Mouse (Mus musculus): Measurements from ENCODE around the gene Aldh3a1.

Gene Aldh3a1

DNA sequence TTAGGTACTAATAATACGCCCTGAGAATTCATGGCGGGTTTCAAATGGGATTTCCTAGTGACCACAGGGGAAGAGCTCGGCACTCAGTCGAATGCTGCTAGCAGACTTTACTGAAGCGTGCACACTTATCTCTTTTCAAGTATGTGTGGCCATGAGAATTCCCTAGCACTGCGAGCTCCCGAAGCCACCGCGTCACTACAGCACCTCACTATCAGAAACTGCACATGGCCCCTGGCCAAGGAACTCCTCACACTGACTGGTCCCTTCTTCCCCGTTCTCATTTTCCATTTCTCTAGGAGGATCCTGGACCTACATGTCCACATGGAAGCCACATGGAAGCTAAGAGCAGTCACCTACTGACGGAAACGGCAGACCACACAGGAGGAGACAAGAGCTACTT lies 45.5 kb downstream of the Aldh3a1 start:
- no peak for DNase-seq

DNA sequence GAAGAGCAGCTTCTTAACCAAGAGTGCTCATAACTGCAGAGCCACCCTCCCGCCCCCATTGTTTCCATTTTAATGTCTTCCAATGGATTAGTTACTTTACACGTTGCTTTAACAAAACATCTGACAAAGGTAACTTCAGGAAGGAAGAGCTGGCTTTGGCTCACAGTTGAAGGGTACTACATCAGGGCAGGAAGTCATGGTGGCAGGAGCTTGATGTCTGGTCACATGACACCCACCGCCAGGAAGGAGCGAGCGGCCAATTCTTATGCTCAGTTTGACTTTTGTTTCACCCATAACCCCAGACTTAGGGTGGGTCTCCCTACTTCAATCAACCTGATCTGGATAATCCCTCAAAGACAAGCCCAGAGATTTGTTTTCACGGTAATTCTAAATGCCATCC lies 51.8 kb downstream of the Aldh3a1 start:
- no peak for DNase-seq

DNA sequence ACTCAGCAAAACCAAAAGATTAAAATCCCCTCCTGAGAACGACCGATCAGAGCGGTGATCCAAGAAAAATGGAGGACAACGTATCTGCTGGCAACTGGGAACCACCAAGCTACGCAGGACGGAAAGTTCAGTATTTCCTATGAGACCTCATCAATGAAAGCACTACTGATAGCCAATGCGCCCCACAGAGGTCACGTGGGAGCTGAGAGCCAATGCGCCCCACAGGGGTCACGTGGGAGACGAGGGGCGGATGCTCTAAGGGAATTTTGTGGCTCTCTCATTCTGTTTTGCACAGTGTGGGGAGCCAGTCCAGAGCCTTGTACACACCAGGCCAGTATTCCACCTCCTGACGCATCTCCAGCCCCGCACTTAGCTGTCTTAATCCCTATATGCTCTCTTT lies 55.2 kb downstream of the Aldh3a1 start:
- no peak for DNase-seq

DNA sequence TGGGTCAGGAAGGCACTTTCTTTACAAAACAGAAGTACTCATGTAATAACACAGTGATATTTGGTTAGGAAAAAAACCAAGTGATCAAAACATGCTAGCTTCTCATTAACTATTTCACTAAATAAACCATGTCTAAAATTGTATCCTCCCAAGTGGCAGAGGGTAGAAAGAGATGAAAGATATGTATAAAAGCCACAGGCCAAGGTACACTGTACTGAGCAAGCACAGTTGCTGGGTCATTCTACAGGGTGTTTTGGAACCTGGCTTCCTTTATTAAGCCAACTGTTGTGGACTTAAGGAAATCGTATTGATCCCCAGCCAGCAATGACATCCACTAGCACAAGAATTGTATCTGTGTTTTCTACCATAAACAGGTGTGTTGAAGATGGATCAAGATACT lies 56.5 kb downstream of the Aldh3a1 start:
- DNase-seq, result no peak

DNA sequence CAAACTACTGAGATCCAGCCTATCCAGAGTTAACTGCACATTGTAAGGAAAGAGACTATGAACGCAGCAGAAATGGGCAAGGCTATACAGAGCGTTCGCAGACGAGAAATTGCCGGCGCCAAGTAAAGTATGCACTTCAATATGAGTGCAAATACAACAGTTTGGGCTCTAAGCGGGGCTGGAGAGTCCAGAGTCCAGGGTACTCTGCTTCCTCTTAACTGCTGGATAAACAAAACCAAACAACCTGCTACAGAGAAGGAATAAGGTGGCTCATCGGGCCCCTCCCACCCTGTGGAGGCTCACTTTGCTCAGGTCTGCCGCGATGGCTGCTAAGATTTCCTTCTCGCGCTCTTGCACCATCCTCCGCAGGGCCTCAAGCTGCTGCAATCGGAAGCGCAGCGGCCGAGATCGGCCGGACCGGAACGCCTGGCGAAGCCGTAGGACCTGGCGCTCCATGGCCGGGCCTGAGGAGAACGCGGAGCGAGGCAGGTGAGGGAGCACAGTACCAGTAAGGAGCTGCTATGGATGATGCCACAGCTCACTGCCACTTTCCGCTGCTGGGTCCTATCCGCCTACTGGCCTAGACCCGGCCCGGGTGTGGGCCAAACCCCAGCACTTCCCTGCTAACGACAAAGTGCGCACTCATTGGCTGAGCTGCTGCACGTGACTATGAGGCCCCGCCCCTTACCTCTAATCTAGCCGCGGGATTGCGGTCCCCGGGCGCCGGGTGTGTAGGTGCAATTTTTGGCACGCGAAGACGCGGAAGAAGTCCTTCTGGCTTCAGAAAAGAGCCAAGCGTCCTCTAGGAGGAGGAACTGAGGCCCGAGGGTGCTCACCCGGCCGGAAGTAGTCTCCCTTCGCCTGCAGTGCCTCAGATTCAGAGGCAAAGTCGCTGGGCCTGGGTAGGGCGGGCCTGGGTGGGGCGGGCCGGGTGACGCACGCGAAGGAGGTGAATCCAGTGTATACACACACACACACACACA lies 59.5 kb downstream of the Aldh3a1 start, which contains the start of gene Aldh3a2:
Aldh3a2 (minus strand) TSS at position 914 of the 983 bp plus-strand sequence.
- DNase-seq, result peak; percentile 97

All from cerebellum, adult 9-11 months (tissue).